24 mouse cellular contexts compared by ENCODE assay signal in genomic region chr13:36901016-36901415, GRCm38 (mm10).
"Had no signal": no experiment of that assay in that cellular context is flagged by ENCODE, and none has a peak within 500 bp of the region (broad histone marks: within the 10 kb centered on the region; RNA-seq: fewer than 3 reads in every experiment).

No protein-coding gene starts in this region.

- H3K27me3 ChIP-seq: heart, embryonic 13.5 days; heart, embryonic 15.5 days; hindbrain, embryonic 13.5 days; kidney, embryonic 15.5 days; limb, embryonic 13.5 days; limb, embryonic 15.5 days had no signal

- H3K36me3 ChIP-seq: heart, embryonic 10.5 days; heart, embryonic 13.5 days; heart, embryonic 15.5 days; hindbrain, embryonic 13.5 days; kidney, embryonic 15.5 days; limb, embryonic 13.5 days; limb, embryonic 15.5 days had no signal

- H3K27ac ChIP-seq: heart, embryonic 10.5 days; heart, embryonic 13.5 days; heart, embryonic 15.5 days; hindbrain, embryonic 13.5 days; kidney, embryonic 15.5 days; kidney, postnatal 0 days; limb, embryonic 13.5 days; limb, embryonic 15.5 days had no signal

- DNase-seq: forebrain, postnatal 0 days; gastrocnemius, postnatal 14 days; gastrocnemius, postnatal 36 days; heart, adult 18-20 months; heart, postnatal 14 days; heart, postnatal 36 days; kidney, adult 11 months; kidney, adult 2 months; kidney, adult 9 months; kidney, postnatal 14 days; kidney, postnatal 36 days; layer of hippocampus, adult 9-11 months; layer of hippocampus, postnatal 36 days; left cerebral cortex, postnatal 4 days had no signal

- H3K4me2 ChIP-seq: heart, embryonic 13.5 days; heart, embryonic 15.5 days; hindbrain, embryonic 13.5 days; kidney, embryonic 15.5 days; limb, embryonic 13.5 days; limb, embryonic 15.5 days had no signal

- H3K4me3 ChIP-seq: heart, embryonic 10.5 days; heart, embryonic 13.5 days; heart, embryonic 15.5 days; hindbrain, embryonic 13.5 days; kidney, embryonic 15.5 days; limb, embryonic 13.5 days; limb, embryonic 15.5 days had no signal

- H3K9me3 ChIP-seq: heart, embryonic 10.5 days; heart, embryonic 13.5 days; heart, embryonic 15.5 days; hindbrain, embryonic 13.5 days; kidney, embryonic 15.5 days; limb, embryonic 13.5 days; limb, embryonic 15.5 days had no signal

- ATAC-seq: forebrain, postnatal 0 days; hindbrain, embryonic 16.5 days; intestine, embryonic 16.5 days had no signal

- H3K9ac ChIP-seq: forebrain, postnatal 0 days; heart, embryonic 13.5 days; heart, embryonic 15.5 days; hindbrain, embryonic 13.5 days; kidney, embryonic 15.5 days; limb, embryonic 13.5 days; limb, embryonic 15.5 days had no signal

- H3K4me1 ChIP-seq: hindbrain, embryonic 13.5 days; kidney, embryonic 15.5 days; limb, embryonic 13.5 days; limb, embryonic 15.5 days had no signal
